ENCODE assay signal across 39 mouse cellular contexts in the genomic region with DNA sequence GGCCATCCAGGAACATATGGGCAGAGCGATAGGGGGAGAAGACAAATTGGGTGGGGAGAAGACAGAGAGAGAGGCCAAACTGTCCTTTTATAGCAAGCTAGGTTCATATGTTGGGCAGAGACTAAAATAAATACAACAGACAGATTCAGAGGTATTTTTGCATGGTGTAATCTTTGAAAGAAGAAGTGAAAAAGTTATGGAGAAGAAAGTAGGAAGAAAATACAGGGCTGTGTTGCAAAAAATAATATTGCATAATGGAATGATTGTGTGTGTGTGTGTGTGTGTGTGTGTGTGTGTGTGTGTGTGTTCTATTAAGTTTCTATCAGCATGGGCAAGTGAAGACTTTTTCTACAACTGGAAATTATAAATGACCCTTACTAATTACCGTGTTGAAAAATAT. TPM values are rescaled to one million over a fixed set of nuclear protein-coding genes. Genes with fewer than 3 reads are reported as not detected.
"Had no signal": no experiment of that assay in that cellular context is flagged by ENCODE, and none has a peak within 500 bp of the region (broad histone marks: within the 10 kb centered on the region; RNA-seq: fewer than 3 reads in every experiment).

No protein-coding gene starts in this region.

- H3K36me3 ChIP-seq: heart, embryonic 10.5 days; heart, embryonic 12.5 days; hindbrain, embryonic 10.5 days; hindbrain, embryonic 12.5 days; intestine, embryonic 15.5 days; limb, embryonic 13.5 days; limb, embryonic 15.5 days; liver, embryonic 12.5 days had no signal

- H3K27ac ChIP-seq: heart, embryonic 10.5 days; hindbrain, embryonic 10.5 days; hindbrain, embryonic 12.5 days; hindbrain, embryonic 14.5 days; intestine, embryonic 15.5 days; layer of hippocampus, adult 2 months; left cerebral cortex, adult 2 months; limb, embryonic 13.5 days; limb, embryonic 15.5 days; liver, embryonic 12.5 days had no signal

- H3K4me3 ChIP-seq: heart, embryonic 10.5 days; heart, embryonic 12.5 days; hindbrain, embryonic 10.5 days; hindbrain, embryonic 12.5 days; intestine, embryonic 15.5 days; layer of hippocampus, adult 2 months; left cerebral cortex, adult 2 months; limb, embryonic 13.5 days; limb, embryonic 15.5 days; liver, embryonic 12.5 days had no signal

- H3K9me3 ChIP-seq: heart, embryonic 10.5 days; heart, embryonic 12.5 days; hindbrain, embryonic 10.5 days; hindbrain, embryonic 12.5 days; intestine, embryonic 15.5 days; limb, embryonic 13.5 days; limb, embryonic 15.5 days; liver, embryonic 12.5 days had no signal

- H3K4me2 ChIP-seq: heart, embryonic 12.5 days; hindbrain, embryonic 12.5 days; hindbrain, embryonic 14.5 days; intestine, embryonic 15.5 days; limb, embryonic 13.5 days; limb, embryonic 15.5 days; liver, embryonic 12.5 days had no signal

- DNase-seq: gastrocnemius, postnatal 14 days; gastrocnemius, postnatal 36 days; heart, adult 18-20 months; heart, postnatal 10 days; heart, postnatal 4 days; kidney, adult 18-20 months; kidney, adult 8-10 months; kidney, postnatal 10 days; kidney, postnatal 25 days; kidney, postnatal 4 days; left cerebral cortex, postnatal 4 days had no signal

- H3K9ac ChIP-seq: heart, embryonic 12.5 days; hindbrain, embryonic 12.5 days; hindbrain, embryonic 14.5 days; intestine, embryonic 15.5 days; limb, embryonic 13.5 days; limb, embryonic 15.5 days; liver, embryonic 12.5 days had no signal

- H3K27me3 ChIP-seq: heart, embryonic 12.5 days; hindbrain, embryonic 12.5 days; intestine, embryonic 15.5 days; limb, embryonic 13.5 days; limb, embryonic 15.5 days; liver, embryonic 12.5 days had no signal

- H3K4me1 ChIP-seq: heart, embryonic 10.5 days; heart, embryonic 12.5 days; hindbrain, embryonic 10.5 days; hindbrain, embryonic 12.5 days; intestine, embryonic 15.5 days; limb, embryonic 13.5 days; limb, embryonic 15.5 days; liver, embryonic 12.5 days had no signal

- ATAC-seq: hindbrain, embryonic 16.5 days; inflammation-experienced regulatory T-cells, adult 6 months; intestine, embryonic 15.5 days; intestine, postnatal 0 days; liver, embryonic 12.5 days had no signal

RNA-seq across cellular contexts. Expression of a gene that starts 7.9 kb away (rescaled TPM):
- total RNA-seq: gastrocnemius, adult 18-20 months; gastrocnemius, adult 8-10 months; gastrocnemius, postnatal 14 days; gastrocnemius, postnatal 36 days; heart, adult 18-20 months; heart, adult 8-10 months; heart, postnatal 10 days; heart, postnatal 25 days; heart, postnatal 4 days; layer of hippocampus, adult 2 months; layer of hippocampus, postnatal 10 days; layer of hippocampus, postnatal 25 days; left cerebral cortex, adult 2 months; left cerebral cortex, postnatal 25 days; left cerebral cortex, postnatal 4 days; liver, adult 2 months had no signal
- polyA plus RNA-seq: gonadal fat pad, adult 2 months; heart, embryonic 10.5 days; heart, embryonic 12.5 days; heart, embryonic 14.5 days; heart, embryonic 16.5 days; hindbrain, embryonic 10.5 days; hindbrain, embryonic 12.5 days; hindbrain, embryonic 14.5 days; hindbrain, embryonic 16.5 days; inflammation-experienced regulatory T-cells, adult 6 months; intestine, embryonic 15.5 days; intestine, postnatal 0 days; kidney, embryonic 16.5 days; limb, embryonic 11.5 days; limb, embryonic 13.5 days; limb, embryonic 15.5 days; liver, adult 2 months; liver, embryonic 12.5 days had no signal

RNA-seq across cellular contexts. Expression of a gene that starts 15.8 kb away (rescaled TPM):
- total RNA-seq: gastrocnemius, adult 18-20 months; gastrocnemius, adult 8-10 months; gastrocnemius, postnatal 14 days; gastrocnemius, postnatal 36 days; heart, adult 18-20 months; heart, adult 8-10 months; heart, postnatal 10 days; heart, postnatal 25 days; heart, postnatal 4 days; layer of hippocampus, adult 2 months; layer of hippocampus, postnatal 10 days; layer of hippocampus, postnatal 25 days; left cerebral cortex, adult 2 months; left cerebral cortex, postnatal 25 days; left cerebral cortex, postnatal 4 days; liver, adult 2 months had no signal
- polyA plus RNA-seq: gonadal fat pad, adult 2 months; heart, embryonic 10.5 days; heart, embryonic 12.5 days; heart, embryonic 14.5 days; heart, embryonic 16.5 days; hindbrain, embryonic 10.5 days; hindbrain, embryonic 12.5 days; hindbrain, embryonic 14.5 days; hindbrain, embryonic 16.5 days; inflammation-experienced regulatory T-cells, adult 6 months; intestine, embryonic 15.5 days; intestine, postnatal 0 days; kidney, embryonic 14.5 days; kidney, embryonic 16.5 days; limb, embryonic 11.5 days; limb, embryonic 13.5 days; limb, embryonic 15.5 days; liver, adult 2 months; liver, embryonic 12.5 days had no signal

RNA-seq across cellular contexts. Expression of a gene that starts 18.6 kb away (rescaled TPM):
- total RNA-seq: gastrocnemius, adult 18-20 months; gastrocnemius, adult 8-10 months; gastrocnemius, postnatal 14 days; gastrocnemius, postnatal 36 days; heart, adult 18-20 months; heart, adult 8-10 months; heart, postnatal 10 days; heart, postnatal 25 days; heart, postnatal 4 days; layer of hippocampus, adult 2 months; layer of hippocampus, postnatal 10 days; layer of hippocampus, postnatal 25 days; left cerebral cortex, adult 2 months; left cerebral cortex, postnatal 25 days; left cerebral cortex, postnatal 4 days; liver, adult 2 months had no signal
- polyA plus RNA-seq: gonadal fat pad, adult 2 months; heart, embryonic 10.5 days; heart, embryonic 12.5 days; heart, embryonic 14.5 days; heart, embryonic 16.5 days; hindbrain, embryonic 10.5 days; hindbrain, embryonic 12.5 days; hindbrain, embryonic 14.5 days; hindbrain, embryonic 16.5 days; inflammation-experienced regulatory T-cells, adult 6 months; intestine, embryonic 15.5 days; intestine, postnatal 0 days; kidney, embryonic 14.5 days; kidney, embryonic 16.5 days; limb, embryonic 11.5 days; limb, embryonic 13.5 days; limb, embryonic 15.5 days; liver, adult 2 months; liver, embryonic 12.5 days had no signal

RNA-seq across cellular contexts. Expression of a gene that starts 24.9 kb away (rescaled TPM):
- polyA plus RNA-seq: inflammation-experienced regulatory T-cells, adult 6 months had no signal

RNA-seq across cellular contexts. Expression of a gene that starts 37.9 kb away (rescaled TPM):
- total RNA-seq: gastrocnemius, adult 18-20 months; gastrocnemius, adult 8-10 months; gastrocnemius, postnatal 14 days; gastrocnemius, postnatal 36 days; heart, adult 18-20 months; heart, adult 8-10 months; heart, postnatal 10 days; heart, postnatal 25 days; heart, postnatal 4 days; layer of hippocampus, adult 2 months; layer of hippocampus, postnatal 10 days; layer of hippocampus, postnatal 25 days; left cerebral cortex, adult 2 months; left cerebral cortex, postnatal 25 days; left cerebral cortex, postnatal 4 days; liver, adult 2 months had no signal
- polyA plus RNA-seq: gonadal fat pad, adult 2 months; heart, embryonic 10.5 days; heart, embryonic 12.5 days; heart, embryonic 14.5 days; heart, embryonic 16.5 days; hindbrain, embryonic 10.5 days; hindbrain, embryonic 12.5 days; hindbrain, embryonic 14.5 days; hindbrain, embryonic 16.5 days; inflammation-experienced regulatory T-cells, adult 6 months; intestine, embryonic 15.5 days; intestine, postnatal 0 days; kidney, embryonic 14.5 days; kidney, embryonic 16.5 days; limb, embryonic 11.5 days; limb, embryonic 13.5 days; limb, embryonic 15.5 days; liver, adult 2 months; liver, embryonic 12.5 days had no signal
